Mouse (Mus musculus) hindbrain, embryonic 10.5 days (tissue): ENCODE measurements around the gene Rasal1. TPM values are rescaled to one million over a fixed set of nuclear protein-coding genes. Genes with fewer than 3 reads are reported as not detected.
A peak's percentile ranks its signal among the peaks of the same experiment; 100 is the strongest.

Experiments
- DNase-seq: peaks from one replicate; pipeline ENCODE4 v3.0.0-alpha.2; 2017; ENCODE audit warnings: low spot score
- H3K27ac ChIP-seq: fragments of 300-500 bp; sonication (generic); 2 replicates; pipeline ENCODE4 v1.5.1; 2016; ENCODE audit warnings: mild to moderate bottlenecking, moderate library complexity
- H3K27me3 ChIP-seq: fragments of 300-500 bp; sonication (generic); 2 replicates; pipeline ENCODE4 v1.6.1; 2016; ENCODE audit warnings: mild to moderate bottlenecking; ENCODE audit not compliant: poor library complexity, insufficient read depth, severe bottlenecking
- H3K36me3 ChIP-seq: fragments of 300-500 bp; sonication (generic); 2 replicates; pipeline ENCODE4 v1.6.1; 2016; ENCODE audit warnings: mild to moderate bottlenecking, moderate library complexity
- H3K4me1 ChIP-seq: fragments of 300-500 bp; sonication (generic); replicated peaks from 2 replicates; pipeline ENCODE4 v1.6.1; 2016; ENCODE audit warnings: mild to moderate bottlenecking
- H3K4me3 ChIP-seq: fragments of 300-500 bp; sonication (generic); 2 replicates; pipeline ENCODE4 v1.5.1; 2016; ENCODE audit warnings: mild to moderate bottlenecking, moderate library complexity
- H3K9me3 ChIP-seq: fragments of 300-500 bp; sonication (generic); 2 replicates; pipeline ENCODE4 v1.6.1; 2016; ENCODE audit warnings: mild to moderate bottlenecking, moderate library complexity
- WGBS: fragments of 180-500 bp; shearing (Covaris S2); methylation state at CpG from one replicate; pipeline ENCODE4 v1.1.7; 2016; 5-methylcytosine and 5-hydroxymethylcytosine counted together
- polyA plus RNA-seq: library from polyadenylated mRNA; unstranded; fragments of >200 nt; fragmentation: Nextera tagmentation; extraction: Ambion mirVana; gene quantifications from 2 replicates; pipeline ENCODE4 v1.2.1, GENCODE M21; 2016

Gene Rasal1
- polyA plus RNA-seq, 1 experiment from 2014 or later: 0.13 TPM

- peak overlapping the region; percentile 67 for H3K27ac ChIP-seq
- peaks cover 36% of the 10 kb centered on the region for H3K4me1 ChIP-seq
- peaks cover 30% of the 10 kb centered on the region for H3K27me3 ChIP-seq
- WGBS: 86% methylated on average over 15 of the region's 15 CpGs
- H3K4me3 ChIP-seq: no peak overlapping the region
- DNase-seq: peak; percentile 38
- peaks cover 8% of the 10 kb centered on the region; the same call in 1 of the 2 replicates for H3K9me3 ChIP-seq
- peaks cover 62% of the 10 kb centered on the region for H3K36me3 ChIP-seq
Observed at GRCm38 (mm10) chr5:120627515-120628300, 20.9 kb upstream of the Rasal1 start.

DNA sequence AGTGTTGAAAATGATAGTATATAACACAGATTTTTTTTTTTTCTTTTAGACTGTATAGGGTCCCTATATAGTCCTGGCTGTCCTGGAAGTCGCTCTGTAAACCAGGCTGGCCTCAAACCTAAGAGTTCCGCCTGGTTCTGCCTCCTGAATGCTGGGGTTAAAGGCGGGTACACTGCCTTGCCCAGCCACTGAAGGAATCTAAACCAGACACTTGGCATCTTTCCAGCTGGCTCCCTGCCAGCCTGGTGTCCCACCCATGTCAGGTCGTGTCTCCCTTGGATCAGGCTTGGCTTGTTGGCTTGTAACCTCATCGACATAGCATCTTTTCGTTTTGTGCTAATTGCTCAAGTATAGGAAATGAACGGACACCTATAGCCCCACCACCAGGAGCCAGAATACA lies 20.0 kb upstream of the Rasal1 start:
- Histone ChIP-seq H3K4me3 (no peak overlapping the region), H3K27me3 (peaks cover 30% of the 10 kb centered on the region), H3K9me3 (peaks cover 8% of the 10 kb centered on the region; the same call in 1 of the 2 replicates), H3K36me3 (peaks cover 53% of the 10 kb centered on the region), H3K4me1 (peaks cover 36% of the 10 kb centered on the region), H3K27ac (peak overlapping the region; percentile 60; the same call in 1 of the 2 replicates)
- WGBS: 88% methylated on average over 7 of the region's 7 CpGs
- no peak for DNase-seq

GRCm38 (mm10) chr5:120631128-120631527 lies 17.5 kb upstream of the Rasal1 start:
- WGBS: 9% methylated on average over 29 of the region's 29 CpGs
- Histone ChIP-seq H3K4me1 (peaks cover 46% of the 10 kb centered on the region), H3K4me3 (peak overlapping the region; percentile 36), H3K36me3 (peaks cover 28% of the 10 kb centered on the region), H3K9me3 (peaks cover 8% of the 10 kb centered on the region; the same call in 1 of the 2 replicates), H3K27ac (no peak overlapping the region), H3K27me3 (peaks cover 30% of the 10 kb centered on the region)
- no peak for DNase-seq

GRCm38 (mm10) chr5:120631892-120632291 lies 16.7 kb upstream of the Rasal1 start:
- Histone ChIP-seq H3K4me3 (no peak overlapping the region), H3K27me3 (peaks cover 30% of the 10 kb centered on the region), H3K4me1 (peaks cover 38% of the 10 kb centered on the region), H3K9me3 (peaks cover 8% of the 10 kb centered on the region; the same call in 1 of the 2 replicates), H3K27ac (no peak overlapping the region), H3K36me3 (peaks cover 20% of the 10 kb centered on the region)
- WGBS: 89% methylated on average over 5 of the region's 5 CpGs
- DNase-seq: no peak

- WGBS: 61% methylated on average over 9 of the region's 9 CpGs
- Histone ChIP-seq H3K27me3 (peaks cover 30% of the 10 kb centered on the region), H3K36me3 (peaks cover 1% of the 10 kb centered on the region; the same call in 1 of the 2 replicates), H3K27ac (no peak within 1 kb of the TSS), H3K4me1 (peaks cover 19% of the 10 kb centered on the region), H3K4me3 (no peak within 1 kb of the TSS), H3K9me3 (peaks cover 8% of the 10 kb centered on the region; the same call in 1 of the 2 replicates)
- DNase-seq: no peak
Observed at GRCm38 (mm10) chr5:120634131-120634530, 14.5 kb upstream of the Rasal1 start, which contains the start of gene Cfap73. Gene Cfap73 (minus strand): TSS chr5:120634235.

GRCm38 (mm10) chr5:120634860-120635259 lies 13.8 kb upstream of the Rasal1 start:
- no peak overlapping the region for H3K4me3 ChIP-seq
- WGBS: 58% methylated on average over 5 of the region's 5 CpGs
- H3K36me3 ChIP-seq: no peaks in the 10 kb centered on the region; the same call in 1 of the 2 replicates
- H3K4me1 ChIP-seq: peaks cover 19% of the 10 kb centered on the region
- DNase-seq: no peak
- H3K27ac ChIP-seq: no peak overlapping the region
- peaks cover 27% of the 10 kb centered on the region for H3K27me3 ChIP-seq
- H3K9me3 ChIP-seq: peaks cover 8% of the 10 kb centered on the region; the same call in 1 of the 2 replicates

DNA sequence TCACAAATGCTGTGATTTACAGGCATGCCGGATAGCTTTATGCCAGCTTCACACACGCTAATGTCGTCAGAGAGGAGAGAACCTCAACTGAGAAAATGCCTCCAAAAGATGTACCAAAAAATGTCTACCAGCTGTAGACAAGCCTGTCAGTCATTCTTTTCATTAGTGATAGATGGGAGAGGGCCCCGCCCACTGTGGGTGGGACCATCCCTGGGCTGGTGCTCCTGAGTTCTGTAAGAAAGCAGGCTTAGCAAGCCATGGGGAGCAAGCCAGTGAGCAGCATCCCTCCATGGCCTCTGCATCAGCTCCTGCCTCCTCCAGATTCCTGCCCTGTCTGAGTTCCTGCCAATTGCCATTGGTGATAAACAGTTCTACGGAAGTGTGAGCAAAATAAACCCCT lies 13.0 kb upstream of the Rasal1 start:
- H3K4me3 ChIP-seq: no peak overlapping the region
- H3K36me3 ChIP-seq: no peaks in the 10 kb centered on the region
- peaks cover 19% of the 10 kb centered on the region for H3K27me3 ChIP-seq
- H3K9me3 ChIP-seq: peaks cover 8% of the 10 kb centered on the region; the same call in 1 of the 2 replicates
- H3K27ac ChIP-seq: no peak overlapping the region
- DNase-seq: no peak
- peaks cover 19% of the 10 kb centered on the region for H3K4me1 ChIP-seq
- 91% methylated on average over 5 of the region's 5 CpGs for WGBS

DNA sequence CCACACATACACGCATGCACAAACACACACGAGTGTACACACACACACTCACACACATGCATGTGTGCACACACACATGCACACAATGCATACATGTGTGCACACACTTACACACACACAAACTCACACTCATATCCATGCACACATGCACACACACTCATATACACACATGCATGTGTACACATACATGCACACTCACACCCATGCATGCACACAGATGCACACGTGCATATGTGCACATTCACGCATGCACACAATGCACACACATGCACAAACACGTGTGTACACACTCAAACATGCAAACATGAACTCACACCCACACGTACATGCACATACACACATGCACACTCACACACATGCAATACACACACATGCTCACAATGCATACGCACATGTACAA lies 8.5 kb upstream of the Rasal1 start:
- H3K27me3 ChIP-seq: no peaks in the 10 kb centered on the region
- H3K27ac ChIP-seq: no peak overlapping the region
- WGBS: 94% methylated on average over 7 of the region's 7 CpGs

DNA sequence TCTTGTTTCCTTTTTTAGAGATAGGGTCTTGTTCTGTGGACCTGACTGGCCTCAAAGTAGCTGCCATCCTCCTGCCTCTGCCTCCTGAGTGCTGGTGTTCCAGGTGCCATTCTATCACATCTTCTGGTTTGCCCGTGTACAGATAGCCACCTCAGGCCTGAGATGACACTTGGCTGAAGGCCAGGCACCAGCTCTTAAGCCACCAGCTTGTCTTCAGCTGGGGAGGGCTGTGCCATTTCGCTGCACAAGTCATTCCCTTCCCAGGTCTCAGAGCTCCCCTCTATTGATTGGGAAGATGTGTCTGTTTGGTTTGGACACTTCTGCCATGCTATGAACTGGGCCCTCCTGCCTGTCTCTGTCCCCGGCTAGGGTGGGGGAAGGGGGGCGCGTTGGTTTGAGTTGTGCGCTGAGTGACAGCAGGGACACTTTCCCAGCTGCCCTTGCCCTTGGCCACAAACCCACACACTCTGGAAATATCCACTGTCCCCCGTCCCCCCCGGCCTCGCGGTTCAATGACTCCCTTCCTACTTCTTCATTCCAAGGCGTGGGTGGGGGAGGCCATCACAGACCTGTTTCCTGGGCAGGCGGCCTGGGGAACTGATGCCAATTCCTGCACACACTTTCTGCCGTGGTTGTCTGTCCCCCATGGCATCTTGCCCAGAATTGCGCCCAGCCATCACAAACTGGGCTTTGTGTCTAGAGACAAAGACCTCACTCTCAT lies 5.1 kb upstream of the Rasal1 start:
- H3K9me3 ChIP-seq: no peaks in the 10 kb centered on the region
- no peak for DNase-seq
- 81% methylated on average over 14 of the region's 14 CpGs for WGBS
- H3K27ac ChIP-seq: no peak overlapping the region
- peaks cover 2% of the 10 kb centered on the region for H3K4me1 ChIP-seq
- peaks cover 25% of the 10 kb centered on the region for H3K27me3 ChIP-seq
- no peaks in the 10 kb centered on the region for H3K36me3 ChIP-seq
- no peak overlapping the region for H3K4me3 ChIP-seq

More for the DNA sequence above, 8.5 kb upstream of the Rasal1 start:
- Histone ChIP-seq H3K4me1 (peaks cover under 1% of the 10 kb centered on the region; the same call in 1 of the 2 replicates), H3K9me3 (no peaks in the 10 kb centered on the region), H3K4me3 (no peak overlapping the region), H3K36me3 (no peaks in the 10 kb centered on the region)
- no peak for DNase-seq

DNA sequence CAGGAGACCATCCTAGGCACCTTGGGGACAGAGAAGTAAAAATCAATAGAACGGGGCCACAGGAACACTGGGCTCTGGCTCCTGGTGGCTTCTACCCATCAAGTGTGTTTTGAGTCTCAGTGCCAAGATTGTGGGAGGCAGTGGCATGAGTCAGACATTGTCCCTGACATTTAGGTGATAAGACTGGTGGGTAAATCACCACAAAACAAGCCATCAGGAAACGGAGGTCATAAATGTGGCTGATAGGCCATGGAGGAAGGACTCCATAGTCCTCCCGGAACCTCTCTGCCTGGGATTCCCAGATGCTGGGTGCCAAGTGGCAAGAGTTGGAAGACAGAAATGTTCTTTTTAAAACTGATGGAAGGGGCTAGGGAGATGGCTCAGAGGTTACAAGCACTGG lies 4.4 kb upstream of the Rasal1 start:
- H3K27ac ChIP-seq: no peak overlapping the region
- no peak overlapping the region for H3K4me3 ChIP-seq
- 87% methylated on average over 3 of the region's 3 CpGs for WGBS
- no peak for DNase-seq
- H3K9me3 ChIP-seq: no peaks in the 10 kb centered on the region
- H3K27me3 ChIP-seq: peaks cover 32% of the 10 kb centered on the region
- H3K36me3 ChIP-seq: no peaks in the 10 kb centered on the region
- H3K4me1 ChIP-seq: peaks cover 9% of the 10 kb centered on the region

DNA sequence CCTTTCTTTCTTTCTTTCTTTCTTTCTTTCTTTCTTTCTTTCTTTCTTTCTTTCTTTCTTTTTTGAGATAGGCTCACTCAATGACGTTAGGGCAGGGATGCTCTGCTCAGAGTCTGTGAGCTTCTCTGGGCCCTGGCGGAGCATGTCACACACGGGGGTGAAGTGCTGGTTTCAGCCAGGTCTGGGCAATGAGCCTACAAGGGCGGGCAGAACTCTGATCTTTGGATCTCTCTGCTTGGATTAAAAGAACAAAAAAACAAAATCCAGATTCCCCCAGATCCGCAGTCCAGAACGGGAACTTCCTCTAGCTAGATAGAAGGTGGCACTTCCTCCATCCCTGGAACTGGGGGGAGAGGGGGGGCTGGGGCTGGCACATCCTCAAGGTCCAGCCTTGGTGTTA lies 2.8 kb upstream of the Rasal1 start:
- Histone ChIP-seq H3K9me3 (no peaks in the 10 kb centered on the region), H3K27me3 (peaks cover 48% of the 10 kb centered on the region), H3K27ac (no peak overlapping the region), H3K36me3 (no peaks in the 10 kb centered on the region), H3K4me3 (no peak overlapping the region), H3K4me1 (peaks cover 14% of the 10 kb centered on the region)
- 68% methylated on average over 6 of the region's 6 CpGs for WGBS
- no peak for DNase-seq

GRCm38 (mm10) chr5:120647361-120647760 lies 1.3 kb upstream of the Rasal1 start:
- peaks cover 60% of the 10 kb centered on the region for H3K27me3 ChIP-seq
- 86% methylated on average over 3 of the region's 4 CpGs for WGBS
- H3K27ac ChIP-seq: no peak overlapping the region
- no peaks in the 10 kb centered on the region for H3K36me3 ChIP-seq
- peaks cover 17% of the 10 kb centered on the region for H3K4me1 ChIP-seq
- DNase-seq: no peak
- no peaks in the 10 kb centered on the region for H3K9me3 ChIP-seq
- H3K4me3 ChIP-seq: no peak overlapping the region
